Mouse (Mus musculus) liver, adult 2 months (tissue): ENCODE data around the gene Slc26a5.

ENCODE experiments used
- CTCF ChIP-seq: fragments of 200-500 bp; IDR thresholded peaks from 2 replicates; pipeline ENCODE4 v1.5.1; 2011; ENCODE audit warnings: low read depth, low read length, control low read depth
- POLR2A ChIP-seq: fragments of 200-500 bp; IDR thresholded peaks from 2 replicates; pipeline ENCODE4 v1.6.1; 2011; ENCODE audit warnings: low read length, control low read depth; ENCODE audit not compliant: insufficient read depth; ENCODE audit errors: extremely low read depth

DNA sequence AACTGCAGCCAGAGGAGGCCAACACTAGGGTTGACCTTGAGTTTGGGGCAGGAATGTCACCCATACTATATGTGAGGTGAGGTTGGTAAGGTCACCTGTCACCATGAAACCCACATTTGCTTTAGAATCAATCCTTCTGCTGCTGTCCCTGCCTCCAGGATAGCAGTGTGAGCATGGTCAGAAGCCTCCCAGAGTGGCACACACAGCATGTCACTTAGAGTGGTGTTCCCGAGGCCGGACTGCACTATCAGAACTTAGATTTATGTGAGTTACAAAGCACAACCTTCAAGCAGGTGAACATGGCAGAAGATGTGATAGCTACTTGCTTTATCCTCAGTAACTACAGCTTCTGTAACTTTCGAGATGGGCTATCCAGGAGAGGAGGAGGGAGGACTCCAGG lies 33.6 kb downstream of the Slc26a5 start:
- TF ChIP-seq POLR2A (no peak), CTCF (no peak)
